In the genomic region with DNA sequence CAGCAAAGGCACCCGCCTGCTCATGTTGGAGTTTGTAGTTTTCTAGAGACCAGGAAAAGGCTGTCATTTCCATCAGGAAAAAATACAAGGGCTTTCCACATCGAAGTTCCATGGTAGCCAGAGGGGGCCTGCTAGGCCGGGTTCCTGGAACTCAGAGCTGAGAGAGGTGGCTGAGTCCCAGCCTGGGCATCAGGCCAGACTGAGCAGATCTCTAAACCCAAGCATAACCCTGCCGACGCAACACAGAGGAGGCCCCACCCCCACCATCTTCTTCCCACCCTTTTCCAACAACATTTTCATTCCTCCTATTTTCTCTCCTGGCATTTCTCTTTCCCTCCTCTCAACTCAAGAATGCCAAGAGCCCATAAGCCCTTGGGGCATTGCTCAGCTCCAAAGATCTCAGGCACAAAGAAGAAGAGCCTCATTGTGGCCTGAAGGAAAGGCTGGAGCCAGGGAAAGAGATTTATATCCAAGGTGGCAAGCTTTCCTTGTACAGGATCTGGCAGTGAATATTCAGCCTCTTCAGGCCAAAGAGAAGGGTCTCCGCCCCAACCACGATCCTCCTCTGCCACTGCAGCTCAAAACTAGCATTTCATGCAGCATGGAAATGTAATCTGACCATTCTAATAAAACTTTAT, we compare ENCODE assay signal across 10 mouse cellular contexts.
DNase-seq lines count a peak whose midpoint lies in the region; ATAC-seq lines count a peak whose summit lies in the region.
"Had no signal": no experiment of that assay in that cellular context is flagged by ENCODE, and none has a peak within 500 bp of the region (broad histone marks: within the 10 kb centered on the region; RNA-seq: fewer than 3 reads in every experiment).

No protein-coding gene starts in this region.

- 84% methylated on average over 7 of the region's 7 CpGs for WGBS in midbrain, embryonic 15.5 days
- WGBS in midbrain, embryonic 16.5 days = 78% methylated on average over 7 of the region's 7 CpGs

- intact Hi-C loops in left cerebral cortex, postnatal 4 days (cut with DNase I) = no loop called here
- intact Hi-C loops in heart, postnatal 10 days (cut with DNase I) = no loop called here

- H3K4me2 ChIP-seq in midbrain, embryonic 15.5 days = no peak overlapping the region
- H3K4me2 ChIP-seq in midbrain, embryonic 16.5 days (ENCODE audit: low read length) = no peak overlapping the region
- H3K4me2 ChIP-seq: heart, embryonic 13.5 days had no signal

- no peaks in the 10 kb centered on the region for H3K9me3 ChIP-seq in midbrain, embryonic 15.5 days
- no peaks in the 10 kb centered on the region for H3K9me3 ChIP-seq in midbrain, embryonic 16.5 days (replicated peaks; ENCODE audit: control insufficient read depth, low read length, poor library complexity, severe bottlenecking)
- H3K9me3 ChIP-seq: heart, embryonic 13.5 days had no signal

- DNase-seq in adrenal gland, adult 2 months = peak; percentile 40
- DNase-seq in adrenal gland, postnatal 14 days = no peak
- peak; percentile 43 for DNase-seq in left cerebral cortex, postnatal 4 days
- DNase-seq in left cerebral cortex, adult 11 months (ENCODE audit: low spot score) = no peak
- DNase-seq in heart, postnatal 10 days = peak; percentile 75 to 80
- DNase-seq in lung, postnatal 36 days = peak; percentile 67

- no peak overlapping the region for H3K4me3 ChIP-seq in midbrain, embryonic 15.5 days
- no peak overlapping the region for H3K4me3 ChIP-seq in midbrain, embryonic 16.5 days (ENCODE audit: low read depth, low read length)
- H3K4me3 ChIP-seq: heart, embryonic 13.5 days had no signal

- no peak for ATAC-seq in midbrain, embryonic 15.5 days (replicated peaks)
- ATAC-seq in midbrain, embryonic 16.5 days = no peak

- H3K27ac ChIP-seq in midbrain, embryonic 15.5 days = no peak overlapping the region
- H3K27ac ChIP-seq in midbrain, embryonic 16.5 days (ENCODE audit: low read length) = no peak overlapping the region
- H3K27ac ChIP-seq: heart, embryonic 13.5 days; liver, embryonic 14.5 days had no signal

- no peaks in the 10 kb centered on the region for H3K4me1 ChIP-seq in midbrain, embryonic 15.5 days
- no peaks in the 10 kb centered on the region for H3K4me1 ChIP-seq in midbrain, embryonic 16.5 days (ENCODE audit: control insufficient read depth, insufficient read depth, low read length)

- H3K27me3 ChIP-seq in midbrain, embryonic 15.5 days (replicated peaks) = no peaks in the 10 kb centered on the region
- no peaks in the 10 kb centered on the region for H3K27me3 ChIP-seq in midbrain, embryonic 16.5 days (ENCODE audit: control insufficient read depth, insufficient read depth, low read depth, low read length)

- no peaks in the 10 kb centered on the region for H3K36me3 ChIP-seq in midbrain, embryonic 15.5 days (replicated peaks)
- H3K36me3 ChIP-seq in midbrain, embryonic 16.5 days (ENCODE audit: control insufficient read depth, insufficient read depth, low read length) = no peaks in the 10 kb centered on the region
- H3K36me3 ChIP-seq: heart, embryonic 13.5 days had no signal

- H3K9ac ChIP-seq in midbrain, embryonic 15.5 days = no peak overlapping the region
- no peak overlapping the region for H3K9ac ChIP-seq in midbrain, embryonic 16.5 days (ENCODE audit: low read depth, low read length)
- H3K9ac ChIP-seq: heart, embryonic 13.5 days; liver, embryonic 14.5 days had no signal

Comparison
In these comparisons a context has a peak if more than half of its experiments do, and no peak if none do; other contexts are left out.
1. DNase-seq: peak in adrenal gland, adult 2 months (single experiment), left cerebral cortex, postnatal 4 days (single experiment), heart, postnatal 10 days (2 of 2) and lung, postnatal 36 days (single experiment); none in adrenal gland, postnatal 14 days (single experiment) and left cerebral cortex, adult 11 months (single experiment).